Mouse (Mus musculus): ENCODE results near the gene Dhx58.

The Dhx58 gene

DNA sequence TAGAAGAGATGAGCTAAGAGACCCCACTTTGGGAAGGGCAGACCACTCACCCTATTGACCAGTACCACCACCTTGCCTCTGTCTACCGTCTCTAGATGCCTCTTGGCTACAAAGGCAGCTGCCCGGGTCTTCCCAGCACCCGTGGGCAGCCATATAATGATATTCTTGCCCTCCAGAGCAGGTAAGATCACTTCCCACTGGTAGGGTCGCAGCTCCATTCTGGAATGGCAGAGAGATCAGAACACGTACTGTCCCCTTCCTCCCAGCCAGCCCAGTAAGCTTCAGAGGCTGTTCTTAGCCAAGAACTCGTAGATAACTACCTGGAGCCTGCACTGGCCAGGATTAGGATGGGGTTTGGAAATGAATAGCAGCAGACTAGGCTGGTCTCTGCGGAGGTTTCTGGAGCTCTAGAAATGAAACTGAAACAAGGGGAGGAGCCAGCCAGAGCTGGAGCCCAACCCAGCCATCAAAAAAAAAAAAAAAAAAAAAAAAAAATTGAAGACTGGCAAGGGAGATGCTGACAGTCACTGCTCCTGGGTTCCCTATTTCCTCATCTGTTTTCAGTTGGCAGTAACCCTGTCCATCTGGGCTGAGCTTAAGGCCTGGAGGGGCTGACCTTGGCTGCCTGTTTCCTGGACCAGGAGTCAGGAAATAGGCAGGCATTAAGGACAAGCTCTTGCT, at the start of gene Dhx58:
TSS of gene Dhx58 (minus strand) at position 421 of the 681 bp plus-strand sequence.
- peak; percentile 97 for DNase-seq

DNA sequence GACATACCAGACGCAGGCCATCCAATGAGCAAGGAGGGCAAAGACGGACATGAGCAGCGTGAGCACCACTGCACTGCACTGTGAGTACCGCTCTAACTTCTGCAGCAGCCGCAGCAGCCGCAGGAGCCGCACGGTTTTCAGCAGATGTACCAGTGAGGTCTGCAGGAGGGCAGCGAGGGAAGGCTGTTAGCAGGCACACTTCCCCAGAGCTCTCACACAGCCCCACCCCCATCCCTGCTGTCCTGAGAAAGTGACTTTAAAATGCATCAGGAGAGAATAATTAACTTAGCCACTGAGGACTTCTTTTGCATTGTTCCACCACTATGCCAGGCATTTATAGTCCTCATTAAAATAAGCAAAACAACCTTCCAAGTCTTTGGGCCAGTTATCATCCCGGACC, 48.2 kb upstream of the Dhx58 start:
- no peak for DNase-seq

DNA sequence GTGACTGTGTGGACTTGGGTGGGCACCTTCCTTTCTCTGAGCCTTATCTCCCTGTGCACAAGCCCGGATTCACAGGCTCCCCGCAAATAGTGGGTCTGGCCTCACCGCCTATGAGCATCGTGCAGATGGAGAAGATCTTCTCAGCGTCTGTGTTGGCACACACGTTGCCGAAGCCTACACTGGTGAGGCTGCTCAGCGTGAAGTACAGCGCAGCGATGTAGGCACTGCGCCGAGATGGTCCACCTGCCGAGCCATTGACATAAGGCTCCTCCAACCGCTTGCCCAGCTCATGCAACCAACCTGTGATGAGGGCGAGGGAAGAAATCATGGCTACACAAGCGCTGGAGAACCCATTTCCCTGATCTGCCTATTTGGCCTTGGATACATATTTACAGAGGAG, 46.1 kb upstream of the Dhx58 start:
- no peak for DNase-seq

DNA sequence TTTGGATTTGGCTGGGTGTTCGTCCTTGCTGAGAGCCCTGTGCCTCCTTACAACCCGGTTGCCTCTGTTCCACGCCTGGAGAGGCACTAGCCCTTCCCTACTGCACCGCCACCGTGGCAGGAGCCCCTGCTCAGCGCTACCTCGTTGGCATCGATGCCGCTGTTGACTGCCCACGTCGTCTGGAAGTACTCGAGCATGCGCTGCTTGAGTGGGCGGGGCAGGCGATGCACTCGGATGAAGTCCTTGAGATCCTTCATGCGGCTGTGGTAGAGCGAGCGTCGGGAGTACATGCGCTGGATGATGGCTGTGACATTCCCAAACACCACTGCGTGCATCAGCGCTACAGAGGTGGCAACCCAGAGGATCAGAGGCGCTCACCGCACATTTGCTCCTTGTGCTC, 45.4 kb upstream of the Dhx58 start:
- no peak for DNase-seq

DNA sequence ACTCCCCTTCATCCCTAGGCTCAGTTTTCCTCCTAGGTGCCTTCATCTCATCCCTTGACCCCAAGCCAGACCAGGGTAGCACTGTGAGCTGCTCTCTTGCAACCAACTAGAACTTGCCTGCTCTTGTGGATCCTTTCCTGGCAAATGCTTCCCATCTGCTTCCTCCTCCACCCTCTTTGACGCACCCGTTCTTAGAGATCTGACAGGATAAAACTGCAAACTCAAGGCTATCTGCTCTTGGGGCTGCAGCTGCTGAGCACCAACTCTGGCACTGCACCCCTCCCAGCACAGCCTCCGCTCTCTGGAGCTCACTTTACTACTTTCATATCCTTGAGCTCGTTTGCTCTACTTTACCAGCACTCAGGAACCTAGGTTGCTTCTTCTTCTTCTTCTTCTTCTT, 44.5 kb upstream of the Dhx58 start:
- DNase-seq = no peak

DNA sequence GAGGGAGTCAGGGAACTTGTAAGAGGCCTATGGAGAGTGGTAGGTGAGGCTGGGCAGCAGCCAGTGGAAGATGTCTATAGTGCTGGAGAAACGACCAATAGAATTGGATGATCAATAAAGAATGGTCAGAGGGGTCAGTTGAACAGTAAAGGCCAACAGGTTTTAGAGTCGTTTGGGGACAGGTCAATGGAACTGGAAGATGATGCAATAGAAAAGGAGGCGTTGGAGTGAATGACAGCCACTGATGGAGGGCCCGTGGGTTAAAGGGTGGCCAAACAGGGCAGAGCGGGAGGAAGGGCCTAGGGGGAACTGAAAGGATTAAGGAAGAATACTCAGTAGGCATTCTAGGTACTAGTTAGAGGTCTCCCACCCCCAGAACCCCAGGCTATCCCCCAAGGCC, 43.0 kb upstream of the Dhx58 start:
- no peak for DNase-seq

DNA sequence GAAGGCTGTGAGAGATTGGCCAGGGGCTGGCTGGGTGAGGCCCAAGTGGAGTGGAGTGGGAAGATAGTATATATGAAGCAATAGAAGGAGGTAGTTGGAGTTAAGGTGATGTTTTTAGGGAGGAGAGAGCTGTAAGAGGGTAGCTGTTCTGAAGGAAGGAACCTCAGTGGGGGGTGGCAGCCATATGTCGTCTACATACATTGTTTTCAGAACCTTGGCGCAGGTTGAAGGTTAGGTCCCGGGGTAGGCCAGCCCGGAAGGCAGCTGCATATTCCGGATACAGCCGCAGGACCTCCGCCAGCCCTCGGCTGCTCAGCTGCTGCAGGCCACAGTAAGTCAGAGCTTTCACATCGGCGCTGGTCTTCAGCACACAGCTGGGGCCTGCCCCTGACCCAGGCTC, 42.5 kb upstream of the Dhx58 start:
- DNase-seq = no peak

DNA sequence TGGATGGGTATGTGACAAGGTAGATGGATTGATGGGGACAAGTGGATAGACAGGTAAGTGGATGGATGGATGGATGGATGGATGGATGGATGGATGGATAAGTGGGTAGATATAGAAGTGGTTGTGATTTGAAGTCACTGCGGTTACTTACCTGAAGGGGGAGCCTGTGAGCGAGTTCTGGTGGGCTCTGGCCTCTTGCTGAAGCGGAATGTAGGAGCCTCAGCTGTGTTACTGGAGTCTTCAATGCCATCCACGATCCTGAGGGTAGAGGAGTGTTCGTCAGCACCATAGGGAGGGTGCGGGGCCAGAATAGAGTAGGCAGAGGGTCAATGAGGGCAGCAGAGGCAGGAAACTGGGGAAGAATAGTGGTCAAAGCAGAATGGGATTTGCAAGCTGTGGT, 41.0 kb upstream of the Dhx58 start:
- DNase-seq = no peak

DNA sequence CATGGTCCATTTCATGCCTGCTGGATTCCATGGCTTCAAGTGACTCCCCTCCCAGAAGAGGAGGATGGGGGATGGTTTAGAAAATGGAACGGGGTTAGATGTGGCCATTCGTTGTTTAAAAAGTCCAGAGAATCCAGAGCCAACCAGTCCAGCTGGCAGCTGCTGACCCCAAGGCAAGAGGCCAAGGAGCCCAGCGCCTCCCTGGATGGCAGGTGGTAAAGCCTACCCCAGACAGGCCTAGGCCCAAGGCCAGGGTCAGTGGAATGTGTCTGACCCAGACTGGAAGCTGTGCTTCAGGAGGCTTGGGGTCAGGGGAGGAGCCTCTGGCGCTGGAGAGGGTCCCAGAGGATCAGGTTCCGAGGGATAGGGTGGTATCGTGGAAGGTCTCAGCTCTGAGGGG, 37.3 kb upstream of the Dhx58 start:
- DNase-seq = peak; percentile 94

DNA sequence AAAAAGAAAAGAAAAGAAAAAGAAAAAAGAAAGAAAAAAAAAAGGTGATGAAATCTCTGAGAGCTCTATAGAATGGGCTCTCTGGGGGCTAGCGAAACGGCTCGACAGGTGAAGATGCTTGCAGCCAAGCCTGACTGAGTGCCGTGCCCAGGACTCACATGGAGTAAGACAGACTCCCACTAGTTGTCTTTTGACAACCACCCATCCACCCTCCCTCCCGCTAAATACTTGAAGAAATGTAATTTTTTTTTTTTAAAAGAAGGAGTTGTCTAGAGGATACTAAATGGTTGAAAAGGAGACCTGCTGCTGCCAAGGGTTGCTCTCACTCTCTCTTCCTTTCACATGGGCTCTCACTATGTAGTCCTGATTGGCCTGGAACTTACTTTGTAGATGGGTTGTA, 34.7 kb upstream of the Dhx58 start:
- no peak for DNase-seq

DNA sequence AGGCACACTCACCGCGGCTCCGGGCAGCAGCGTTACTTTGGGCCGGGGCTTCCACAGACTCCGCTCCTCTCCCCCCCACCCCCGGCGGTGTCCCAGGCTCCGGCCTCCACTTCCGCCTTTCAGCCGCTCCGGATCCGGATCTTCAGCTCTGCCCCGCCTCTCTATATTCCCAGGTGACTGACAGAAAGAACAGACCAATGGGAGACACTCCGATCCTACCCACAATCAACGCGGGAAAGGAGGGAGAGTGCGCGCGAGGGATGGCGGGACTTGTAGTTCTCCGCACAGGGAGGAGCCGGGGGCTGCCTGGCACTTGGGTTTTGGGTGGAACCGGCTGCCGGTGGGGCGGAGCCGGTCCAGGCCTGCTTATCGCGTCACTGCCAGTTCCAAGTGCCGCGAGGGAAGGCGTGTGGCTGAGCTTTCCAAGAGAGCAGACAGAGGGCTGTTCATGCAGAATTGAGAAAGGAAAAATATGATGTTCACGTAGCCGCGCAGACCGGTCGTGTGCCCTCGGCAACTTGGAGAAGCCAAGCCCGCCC, 34.1 kb upstream of the Dhx58 start, which contains the start of gene Rab5c:
TSS of gene Rab5c (minus strand) at position 150 of the 539 bp plus-strand sequence.
- peak; percentile 100 for DNase-seq

DNA sequence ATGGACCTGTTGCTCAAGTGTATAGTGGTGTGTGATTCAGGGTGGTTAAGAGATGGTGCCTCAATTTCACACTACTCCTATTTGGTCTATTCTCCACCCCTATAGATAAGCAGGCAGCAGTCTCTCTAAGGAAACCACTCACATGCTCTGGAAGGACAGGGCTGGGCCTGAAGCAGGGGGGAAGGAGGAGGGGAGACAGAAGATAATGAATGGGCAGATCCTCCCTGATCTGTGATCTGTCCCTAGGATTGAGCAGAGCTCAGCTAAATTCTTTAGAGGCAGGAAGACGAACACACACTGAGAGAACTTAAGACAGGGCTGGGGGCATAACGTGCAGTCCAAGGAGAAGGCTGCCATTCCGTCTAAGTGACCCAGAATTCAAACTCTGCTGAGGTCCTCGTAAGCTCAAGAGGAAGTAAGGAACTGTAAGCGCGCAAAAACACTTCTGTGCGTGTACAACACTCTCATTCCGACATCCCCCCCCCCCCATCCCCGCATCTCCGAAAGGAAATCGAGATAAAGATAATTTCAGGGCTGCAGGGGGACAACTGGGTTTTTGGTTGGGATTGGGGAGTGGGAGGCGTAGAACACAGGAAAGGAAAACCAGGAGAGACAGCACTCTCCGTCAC, 33.1 kb upstream of the Dhx58 start:
- no peak for DNase-seq

DNA sequence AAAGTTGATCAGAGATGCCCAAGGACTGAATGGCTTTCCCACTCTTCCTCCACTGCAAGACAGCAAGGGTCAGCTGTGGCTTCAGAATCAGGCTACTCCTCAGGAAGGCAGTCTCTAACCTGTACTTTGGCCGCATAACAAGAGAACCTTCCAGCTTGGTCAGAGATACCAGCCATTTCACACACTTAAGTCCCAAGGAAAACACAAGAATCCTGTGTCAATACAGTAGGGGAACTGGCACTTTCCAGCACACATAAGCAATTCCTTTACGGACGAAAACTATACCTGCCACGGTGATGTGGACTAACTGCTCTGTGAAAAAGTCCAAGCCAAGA, 32.6 kb upstream of the Dhx58 start:
- DNase-seq = no peak

DNA sequence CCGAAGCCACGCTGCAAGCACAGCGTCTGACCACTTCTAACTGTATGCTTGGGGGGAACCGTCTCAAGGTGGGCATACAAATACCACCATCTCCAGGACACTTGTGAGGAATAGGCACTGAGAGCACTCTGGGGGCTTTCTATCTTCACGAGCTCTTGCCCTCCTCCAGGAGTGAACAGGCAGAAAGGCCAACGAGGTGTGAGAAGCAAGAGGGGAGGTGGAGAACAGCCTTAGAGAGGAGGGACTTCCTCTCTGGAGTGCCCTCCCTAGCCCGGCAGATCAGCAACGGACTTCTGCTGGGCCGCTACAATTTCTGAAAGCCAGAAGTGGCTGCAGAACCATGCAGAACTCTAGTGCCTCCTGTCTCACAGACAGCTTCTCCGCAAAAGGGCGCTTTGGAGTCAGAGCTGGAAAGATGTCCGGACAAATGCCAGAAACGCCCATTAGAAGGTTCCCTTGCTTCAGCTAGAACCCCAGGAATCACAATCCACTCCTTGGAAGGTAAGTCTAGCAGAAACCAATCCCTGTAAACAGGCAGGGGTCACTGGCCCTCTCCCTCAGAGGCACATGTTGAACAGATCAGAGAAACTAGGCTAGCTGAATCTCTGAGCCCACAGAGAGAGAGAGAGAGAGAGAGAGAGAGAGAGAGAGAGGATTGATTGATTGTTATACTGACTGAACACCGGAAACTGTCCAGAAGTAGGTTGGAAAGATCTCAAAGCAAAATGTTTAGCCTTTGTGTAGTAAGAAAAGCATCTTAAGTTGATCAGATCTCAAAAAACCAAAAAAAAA, 32.1 kb upstream of the Dhx58 start:
- no peak for DNase-seq

DNA sequence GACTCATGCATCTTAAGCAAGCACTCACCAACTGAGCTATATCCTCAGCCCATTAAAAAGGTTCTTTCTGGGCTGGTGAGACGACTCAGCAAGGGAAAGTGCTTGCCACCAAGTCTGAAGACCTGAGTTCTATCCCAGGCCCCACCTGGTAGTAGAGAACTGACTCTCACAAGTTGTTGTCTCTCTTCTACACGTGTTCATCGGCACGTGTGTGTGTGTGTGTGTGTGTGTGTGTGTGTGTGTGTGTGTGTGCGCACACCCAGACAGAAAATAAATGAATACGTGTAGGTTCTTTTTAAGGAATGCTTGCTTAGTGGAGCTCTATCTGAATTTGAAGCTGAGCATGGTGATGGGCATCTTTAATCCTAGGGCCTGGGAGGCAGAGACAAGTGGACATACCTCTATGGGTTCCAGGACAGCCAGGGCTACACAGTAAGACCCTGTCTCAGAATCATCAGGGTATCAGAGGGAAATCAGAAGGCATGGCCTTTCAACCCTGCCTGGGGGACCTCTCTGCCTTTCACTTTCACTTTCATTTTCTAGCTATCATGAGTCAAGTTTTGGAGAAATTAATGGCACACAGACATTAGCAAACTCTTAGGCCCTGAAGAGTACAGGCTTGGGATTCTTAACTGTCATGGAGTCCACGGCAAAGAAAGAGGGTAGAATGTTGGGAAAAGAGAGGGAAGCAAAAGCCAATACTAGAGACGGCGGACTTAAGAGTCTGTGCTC, 31.2 kb upstream of the Dhx58 start:
- no peak for DNase-seq

DNA sequence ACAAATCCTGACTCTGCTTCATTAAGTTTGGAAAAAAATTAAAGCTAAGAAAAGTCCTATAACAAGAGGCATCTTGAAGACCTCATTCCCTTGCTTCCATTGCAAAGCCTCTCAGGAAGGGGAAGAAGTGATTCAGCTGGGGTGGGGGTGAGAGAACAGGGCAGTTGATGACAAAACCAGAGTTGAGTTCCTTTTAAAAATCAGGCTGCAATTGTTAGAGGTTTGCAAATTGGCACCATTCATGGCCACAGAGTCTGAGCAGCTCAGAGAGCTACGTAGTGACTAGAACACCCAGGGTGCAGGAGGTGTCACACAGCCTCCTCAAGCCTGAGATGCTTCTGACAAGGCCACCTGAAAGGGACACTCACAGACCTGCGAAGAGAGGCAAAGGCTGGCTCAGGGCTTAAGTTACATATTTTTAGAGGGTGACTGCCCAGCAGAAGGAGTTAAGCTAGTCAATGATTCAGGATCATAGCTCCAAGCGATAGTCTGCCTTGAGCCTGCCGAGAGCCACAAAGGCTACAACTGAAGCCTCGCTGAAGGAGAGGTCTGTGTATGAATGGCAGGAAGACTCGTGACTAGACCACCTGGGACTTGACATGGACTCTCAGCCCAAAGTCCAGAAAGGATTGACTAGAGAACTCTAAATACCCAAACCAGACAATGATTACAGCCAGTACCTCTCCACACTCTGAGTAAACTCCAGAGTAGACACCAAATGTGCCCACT, 26.6 kb upstream of the Dhx58 start:
- DNase-seq = peak; percentile 95

DNA sequence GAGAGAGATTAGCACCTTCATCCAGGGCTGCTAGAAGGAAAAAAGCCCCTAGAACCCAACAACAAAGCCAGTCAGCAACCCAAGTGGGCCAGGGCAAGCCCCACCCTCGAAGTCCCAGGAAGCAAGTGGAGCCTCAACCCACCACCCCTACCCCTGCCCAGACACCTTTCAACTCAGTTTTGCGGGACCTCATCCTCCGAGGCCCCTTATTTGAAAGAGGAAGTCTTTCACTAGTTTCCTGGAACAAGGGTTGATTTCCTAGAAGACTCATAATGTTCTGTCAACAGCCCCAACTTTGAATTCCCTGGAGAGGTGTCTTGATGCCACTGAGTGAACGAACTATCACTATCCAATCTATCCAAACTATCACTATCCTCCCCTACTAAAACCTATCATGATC, 25.9 kb upstream of the Dhx58 start:
- peak; percentile 86 for DNase-seq

DNA sequence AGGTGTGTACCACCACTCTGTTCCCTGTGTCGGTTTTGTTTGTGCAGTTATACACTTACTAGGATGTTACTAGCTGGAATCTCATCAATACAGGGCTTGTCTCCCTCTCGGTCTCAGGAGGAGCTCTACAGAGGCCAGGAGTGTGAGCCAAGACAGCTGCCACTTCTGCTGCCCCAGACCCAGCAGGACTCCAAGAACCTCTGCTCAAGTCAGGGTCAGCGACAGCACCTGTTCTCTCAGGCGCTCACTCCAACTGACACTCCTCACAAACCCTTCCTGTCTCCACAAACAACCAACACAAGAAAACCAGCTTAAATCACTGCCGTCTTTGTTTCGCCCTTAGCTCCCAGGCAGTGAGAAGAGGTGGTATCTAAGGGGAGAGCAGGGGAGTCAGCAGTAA, 24.5 kb upstream of the Dhx58 start:
- DNase-seq = no peak

DNA sequence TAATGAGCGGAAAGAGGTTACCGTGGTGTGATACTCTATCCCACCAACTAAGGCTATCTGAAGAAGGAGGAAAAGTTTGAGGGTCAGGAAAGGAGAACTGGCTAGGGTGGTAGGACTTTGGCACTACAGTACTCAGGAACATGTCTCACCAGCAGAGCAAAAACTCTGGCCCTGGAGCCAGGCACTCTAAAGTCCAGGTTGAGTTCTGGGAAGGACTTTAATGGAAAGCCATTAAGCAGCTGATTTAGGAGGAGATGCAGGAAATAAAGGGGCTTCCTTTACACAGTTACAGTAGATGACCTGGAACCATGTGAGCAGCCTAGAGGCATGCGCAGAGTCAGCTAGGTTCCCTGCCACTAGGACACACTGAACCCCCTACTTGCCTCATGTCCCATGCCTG, 23.1 kb upstream of the Dhx58 start:
- DNase-seq = no peak

DNA sequence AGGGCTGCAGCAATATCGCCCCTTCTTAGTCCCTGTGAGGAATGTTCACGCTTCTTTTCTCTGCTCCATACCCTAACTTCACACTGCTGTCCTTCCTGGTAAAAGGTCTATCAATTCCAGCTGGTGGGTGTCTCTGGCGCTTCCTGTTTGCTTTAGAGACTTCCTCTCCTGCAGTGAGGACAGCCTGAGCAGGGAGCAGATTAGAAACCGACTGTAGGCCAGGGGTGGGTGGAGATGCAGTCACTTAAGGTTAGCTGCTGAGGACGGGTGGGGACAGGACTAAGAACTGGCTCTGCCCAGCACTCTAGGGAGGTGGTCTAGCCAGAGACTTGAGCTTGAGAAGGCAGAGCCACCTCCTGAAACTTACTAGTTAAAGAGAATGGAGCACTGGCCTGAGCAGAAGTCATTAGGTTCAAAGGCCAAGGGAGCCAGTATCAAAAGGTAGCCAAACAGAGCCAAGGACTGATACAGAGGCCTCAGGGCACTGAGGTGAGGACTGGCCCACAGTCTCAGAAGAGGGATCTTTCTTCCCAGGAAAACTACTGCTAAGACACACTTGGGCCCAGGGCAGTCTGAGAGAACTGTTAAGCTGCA, 20.9 kb upstream of the Dhx58 start:
- peak; percentile 98 for DNase-seq

DNA sequence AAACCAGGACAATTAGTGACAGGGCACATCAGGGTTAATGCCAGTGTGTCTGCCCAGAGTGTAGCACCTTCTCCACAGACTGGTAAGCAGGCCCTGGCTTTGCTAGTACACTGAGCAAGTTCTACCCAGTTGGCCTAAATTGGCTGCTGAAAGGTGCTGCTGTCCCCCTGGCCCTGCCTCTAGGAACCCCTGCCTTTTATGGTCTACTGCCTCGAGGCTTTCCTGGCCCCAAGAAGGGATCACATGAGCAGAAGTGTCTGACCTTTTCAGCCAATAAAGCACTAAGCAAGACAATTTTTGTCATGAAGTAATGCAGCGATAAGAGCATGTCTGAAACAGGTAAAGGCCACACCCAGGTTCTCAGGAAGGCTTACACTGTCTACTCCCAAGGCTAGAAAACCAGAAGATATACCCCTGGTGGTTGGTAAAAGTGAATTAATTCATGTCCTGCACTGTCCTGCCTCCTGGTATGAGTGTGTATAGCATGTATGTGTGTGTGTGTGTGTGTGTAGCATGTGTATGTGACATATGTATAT, 18.5 kb upstream of the Dhx58 start:
- peak; percentile 85 for DNase-seq
